Mouse (Mus musculus): ENCODE measurements around the gene Mak. TPM values are rescaled to one million over a fixed set of nuclear protein-coding genes. Genes with fewer than 3 reads are reported as not detected.

The Mak gene
- total RNA-seq (2021) = 1 to 10 TPM; 3.1 to 3.9 TPM
- long read RNA-seq, experiment 1, partial matches to known transcripts = 0 of 3 reads
- long read RNA-seq, experiment 1, other reads (novel, unspliced or antisense) = 3 of 3 reads
- long read RNA-seq, experiment 2, partial matches to known transcripts = 0 of 3 reads
- long read RNA-seq, experiment 2, other reads (novel, unspliced or antisense) = 3 of 3 reads

DNA sequence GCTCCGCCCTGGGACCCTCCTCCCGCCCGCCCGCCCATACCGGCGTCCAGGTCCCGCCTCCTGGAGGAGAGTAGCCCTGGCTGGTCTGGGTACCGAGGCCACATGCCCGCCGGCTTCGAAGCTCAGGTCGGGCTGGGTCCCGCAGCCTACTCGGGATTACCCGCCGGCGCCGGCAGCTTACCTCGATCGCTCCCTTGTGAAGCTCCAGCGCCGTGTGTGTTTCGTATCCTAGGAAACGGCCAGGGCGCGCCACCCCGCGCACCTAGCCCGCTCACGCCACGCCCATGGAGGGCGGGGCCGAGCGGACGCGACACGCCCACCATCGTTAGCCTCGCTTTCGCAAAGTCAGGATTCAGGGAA is at the start of gene Mak:
Gene Mak (minus strand): TSS at position 286 of the 360 bp plus-strand sequence.
- Histone ChIP-seq H3K4me3 (peak within 1 kb of the TSS; percentile 50), H3K27ac (no peak within 1 kb of the TSS)
- TF ChIP-seq CTCF (IDR thresholded peaks at IDR 0.05) = no peak
- peak; percentile 72 to 78 for DNase-seq (ENCODE audit: extremely low spot score in 1 of 2, low spot score in 2 of 2)
- intact Hi-C loops (cut with DNase I) = no loop called here

DNA sequence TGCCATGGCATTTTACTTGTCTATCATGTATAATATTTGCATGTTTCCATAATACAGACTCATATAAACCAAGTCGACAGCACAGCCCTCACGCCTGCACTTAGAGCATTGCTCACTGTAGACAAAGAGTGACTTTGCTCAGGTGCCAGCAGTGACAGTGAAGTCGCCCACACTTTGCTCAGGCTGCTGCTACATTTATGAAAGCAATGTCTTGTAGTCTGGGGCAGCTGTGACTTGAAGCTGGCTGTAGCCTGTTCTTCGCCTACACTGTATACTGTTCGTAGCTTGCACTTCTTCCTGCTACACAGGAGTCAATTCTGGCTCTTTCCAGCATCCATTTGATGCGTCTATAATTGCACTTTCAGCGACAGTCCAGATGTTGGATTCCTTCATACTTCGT is 49.6 kb upstream of the Mak start:
- DNase-seq (ENCODE audit: extremely low spot score in 1 of 2, low spot score in 2 of 2) = peak; percentile 30 to 34
- H3K4me3 ChIP-seq = no peak overlapping the region
- intact Hi-C loops (cut with DNase I) = no loop called here
- no peak overlapping the region for H3K27ac ChIP-seq
- TF ChIP-seq CTCF (IDR thresholded peaks at IDR 0.05) = no peak

DNA sequence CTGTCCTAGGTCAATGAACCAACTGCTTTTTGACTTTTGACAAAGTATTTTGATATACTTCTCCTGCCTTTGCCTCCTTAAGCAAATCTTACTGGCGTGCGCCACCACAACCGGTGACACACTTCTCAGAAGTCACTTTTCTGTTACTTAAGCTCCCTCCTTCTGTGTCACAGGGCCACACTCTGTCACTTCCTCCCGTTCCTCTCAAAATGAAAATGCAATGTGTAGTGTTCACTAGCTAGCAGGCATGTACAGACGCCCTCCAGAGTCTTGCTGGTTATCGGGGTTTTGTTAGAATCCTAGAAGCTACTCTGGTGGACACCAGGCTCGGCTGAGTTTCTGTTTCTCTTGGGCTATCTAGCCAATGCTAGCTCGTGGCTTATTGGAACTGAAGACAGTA is 48.8 kb upstream of the Mak start:
- Histone ChIP-seq H3K4me3 (no peak overlapping the region), H3K27ac (no peak overlapping the region)
- TF ChIP-seq CTCF (IDR thresholded peaks at IDR 0.05) = no peak
- intact Hi-C loops (cut with DNase I) = no loop called here
- no peak for DNase-seq (ENCODE audit: extremely low spot score in 1 of 2, low spot score in 2 of 2)

DNA sequence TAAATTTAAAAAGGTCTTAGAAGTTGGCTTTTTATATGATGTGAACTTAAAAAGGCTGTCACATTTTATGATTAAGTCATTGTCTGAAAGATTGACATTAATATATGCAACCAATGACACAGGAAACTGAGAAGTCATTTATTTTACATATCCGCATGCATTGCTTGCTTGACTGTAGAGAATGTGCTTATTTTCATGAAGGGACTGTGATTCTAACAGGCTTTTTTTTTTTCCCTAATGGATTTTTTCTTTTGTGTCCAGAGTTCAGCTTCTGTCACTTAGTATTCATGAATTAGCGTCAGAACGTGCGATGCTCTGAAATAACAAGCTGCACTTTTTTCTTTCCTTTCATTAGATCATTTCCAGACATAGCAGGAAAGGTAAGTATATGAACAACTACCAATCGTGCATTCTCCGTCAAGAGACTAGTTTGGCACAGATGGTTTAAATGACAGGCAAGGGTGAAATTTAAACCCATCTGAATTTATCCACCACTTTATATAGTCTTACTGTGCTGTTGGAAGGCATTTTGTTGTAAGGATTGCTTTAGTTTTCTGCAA is 44.2 kb upstream of the Mak start:
- DNase-seq (ENCODE audit: extremely low spot score in 1 of 2, low spot score in 2 of 2) = no peak
- Histone ChIP-seq H3K4me3 (no peak overlapping the region), H3K27ac (no peak overlapping the region)
- TF ChIP-seq CTCF (IDR thresholded peaks at IDR 0.05) = no peak
- intact Hi-C loops (cut with DNase I) = no loop called here

DNA sequence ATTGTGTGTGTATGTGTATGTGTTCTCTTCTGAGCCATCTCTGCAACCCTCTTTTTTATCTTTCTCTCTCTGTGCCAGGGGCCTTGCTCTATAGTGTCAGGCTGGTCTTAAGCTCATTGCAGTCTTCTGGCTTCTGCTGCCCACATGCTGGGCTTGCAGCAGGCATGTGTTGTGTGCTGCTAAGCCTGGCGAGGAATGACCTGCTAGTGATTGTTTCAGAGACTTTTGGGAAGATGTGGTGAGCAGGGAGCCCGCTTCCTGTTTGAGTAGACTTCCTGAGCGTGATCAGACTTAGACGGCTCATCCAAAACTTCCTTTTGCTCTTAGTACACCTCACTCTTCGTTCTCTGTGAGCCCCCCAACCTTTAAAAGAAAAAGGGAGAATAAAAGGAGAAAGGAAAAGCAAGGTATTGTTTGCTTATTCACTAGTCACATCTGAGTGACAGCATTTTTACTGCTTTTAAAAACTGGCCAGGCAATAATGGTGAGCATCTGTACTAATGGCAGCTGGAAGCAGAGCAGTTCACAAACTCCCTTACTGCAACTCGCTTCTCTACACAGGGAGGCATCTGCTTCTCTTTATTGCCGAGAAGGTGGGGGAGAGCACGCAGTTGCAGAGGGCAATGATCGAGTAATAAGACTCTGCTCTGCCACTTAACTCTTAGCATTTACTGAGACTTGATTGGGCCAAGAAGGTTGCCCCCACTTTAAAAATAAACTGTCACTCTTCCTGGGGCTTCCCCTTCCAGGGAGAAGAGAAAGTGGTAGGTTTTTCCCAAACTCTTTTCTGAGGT is 39.8 kb upstream of the Mak start:
- TF ChIP-seq CTCF (IDR thresholded peaks at IDR 0.05) = no peak
- H3K27ac ChIP-seq = no peak overlapping the region
- no peak for DNase-seq (ENCODE audit: extremely low spot score in 1 of 2, low spot score in 2 of 2)
- H3K4me3 ChIP-seq = no peak overlapping the region
- intact Hi-C loops (cut with DNase I) = no loop called here

DNA sequence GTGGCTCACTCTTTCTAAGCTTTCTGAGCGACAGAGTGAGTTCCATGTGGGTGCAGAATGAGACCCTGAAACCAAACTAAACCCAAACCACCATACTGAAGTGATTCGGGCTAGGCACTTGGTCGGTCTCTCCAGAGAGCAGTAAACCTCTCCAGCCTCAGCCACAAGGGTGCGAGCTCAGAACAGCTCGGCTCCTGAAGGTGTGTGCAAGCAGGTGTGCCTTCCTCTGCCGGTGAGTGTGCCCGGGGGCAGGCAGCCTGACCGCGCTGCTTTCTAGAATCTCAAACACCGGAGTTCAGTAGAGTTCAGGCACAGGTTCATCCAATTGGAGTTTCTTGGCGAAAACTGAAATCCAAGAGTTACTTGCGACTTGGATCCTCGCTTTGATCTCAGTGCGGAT is 34.4 kb upstream of the Mak start, which contains the start of gene Sycp2l:
Gene Sycp2l (plus strand): TSS at position 368 of the 400 bp plus-strand sequence.
- intact Hi-C loops (cut with DNase I) = no loop called here
- Histone ChIP-seq H3K4me3 (no peak within 1 kb of the TSS), H3K27ac (no peak within 1 kb of the TSS)
- TF ChIP-seq CTCF (IDR thresholded peaks at IDR 0.05) = no peak
- no peak for DNase-seq (ENCODE audit: extremely low spot score in 1 of 2, low spot score in 2 of 2)

DNA sequence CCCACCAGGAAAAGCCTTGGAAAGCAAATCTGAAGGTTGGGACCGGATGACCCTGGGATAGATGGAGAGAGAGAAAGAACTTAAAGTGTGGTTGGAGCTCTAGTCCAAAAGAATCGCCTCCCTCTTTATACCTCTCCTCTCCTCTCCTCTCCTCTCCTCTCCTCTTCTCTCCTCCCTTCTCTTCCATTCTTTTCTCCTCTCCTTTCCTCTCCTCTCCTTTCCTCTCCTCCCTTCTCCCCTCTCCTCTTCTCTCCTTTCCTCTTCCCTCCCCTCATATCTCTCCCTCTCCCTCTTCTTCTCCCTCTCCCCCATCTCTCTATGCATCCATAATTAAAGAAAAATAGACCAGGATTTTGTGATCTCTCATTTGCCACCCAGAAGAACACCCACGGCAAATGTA is 31.4 kb upstream of the Mak start, which contains the start of gene Gcm2:
Gene Gcm2 (minus strand): TSS at position 101 of the 400 bp plus-strand sequence.
- no peak for DNase-seq (ENCODE audit: extremely low spot score in 1 of 2, low spot score in 2 of 2)
- no peak within 1 kb of the TSS for H3K27ac ChIP-seq
- H3K4me3 ChIP-seq = no peak within 1 kb of the TSS
- TF ChIP-seq CTCF (IDR thresholded peaks at IDR 0.05) = no peak
- intact Hi-C loops (cut with DNase I) = no loop called here

DNA sequence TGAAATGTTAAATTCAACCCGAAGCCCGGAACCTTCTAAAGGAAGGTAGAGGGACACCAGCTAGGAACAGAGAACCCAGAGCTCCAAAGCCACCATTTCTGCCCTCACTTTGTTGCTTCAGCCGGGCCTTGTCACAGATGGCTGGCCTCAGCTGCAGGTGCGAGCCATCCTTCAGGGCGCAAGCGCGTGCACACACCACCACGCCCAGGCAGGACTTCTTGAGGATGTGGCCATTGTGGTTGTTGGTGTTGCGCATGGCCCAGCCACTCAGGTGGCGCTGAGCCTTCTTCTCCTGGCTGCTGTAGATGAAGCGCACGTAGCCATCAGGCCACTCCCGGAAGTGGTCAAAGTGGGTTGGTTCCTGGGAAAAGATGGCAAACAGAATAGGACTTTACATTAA is 26.0 kb upstream of the Mak start:
- TF ChIP-seq CTCF (IDR thresholded peaks at IDR 0.05) = no peak
- intact Hi-C loops (cut with DNase I) = no loop called here
- Histone ChIP-seq H3K27ac (no peak overlapping the region), H3K4me3 (no peak overlapping the region)
- DNase-seq (ENCODE audit: extremely low spot score in 1 of 2, low spot score in 2 of 2) = no peak

DNA sequence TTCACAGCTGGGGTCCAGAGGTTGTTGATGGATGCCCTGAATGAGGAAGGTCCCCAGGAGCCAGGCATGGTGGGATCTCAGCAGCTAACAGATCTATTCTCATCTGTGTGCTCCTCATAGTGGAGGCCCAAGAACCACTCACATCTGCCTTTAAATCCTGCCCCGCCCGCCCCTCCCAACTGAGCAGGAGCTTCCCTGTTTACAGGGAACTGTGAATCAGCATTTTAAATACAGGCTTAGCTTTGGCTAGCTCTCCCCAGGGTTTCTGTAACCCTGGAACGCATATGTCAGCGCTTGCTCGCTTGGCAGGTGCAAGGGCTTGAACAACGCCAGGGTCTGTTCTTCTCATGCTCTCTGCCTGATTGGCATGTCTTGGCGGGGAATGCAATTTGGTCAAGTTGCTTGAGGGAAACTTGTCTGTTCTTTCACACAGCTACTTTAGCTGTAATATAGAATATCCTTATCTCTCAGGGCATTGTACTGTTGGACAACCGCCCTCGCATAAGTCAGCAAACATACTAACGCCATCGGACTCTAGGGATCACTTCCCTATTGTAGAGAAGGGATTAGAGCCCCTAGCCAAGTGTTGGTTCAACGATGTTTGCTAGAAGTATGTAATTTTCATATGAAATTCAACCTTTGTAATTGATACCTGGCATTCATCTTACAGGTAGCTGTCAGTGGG is 24.5 kb upstream of the Mak start:
- no peak for TF ChIP-seq CTCF (IDR thresholded peaks at IDR 0.05)
- intact Hi-C loops (cut with DNase I) = no loop called here
- no peak for DNase-seq (ENCODE audit: extremely low spot score in 1 of 2, low spot score in 2 of 2)

DNA sequence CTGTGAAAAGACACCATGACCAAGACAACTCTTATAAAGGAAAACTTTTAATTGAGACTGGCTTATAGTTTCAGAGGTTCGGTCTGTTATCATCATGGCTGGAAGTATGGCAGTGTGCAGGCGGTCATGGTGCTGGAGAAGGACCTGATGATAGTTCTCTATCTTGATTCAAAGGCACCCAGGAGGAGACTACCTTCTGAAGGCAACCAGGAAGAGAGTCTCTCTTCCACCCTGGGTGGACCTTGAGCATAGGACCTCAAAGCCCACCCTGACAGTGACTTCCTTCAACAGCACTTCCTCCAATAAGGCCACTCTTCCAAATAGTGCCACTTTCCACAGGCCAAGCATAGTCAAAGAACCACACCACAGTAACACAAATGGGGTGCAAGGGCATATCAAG is 20.5 kb upstream of the Mak start:
- Histone ChIP-seq H3K4me3 (no peak overlapping the region), H3K27ac (no peak overlapping the region)
- intact Hi-C loops (cut with DNase I) = no loop called here
- TF ChIP-seq CTCF (IDR thresholded peaks at IDR 0.05) = no peak
- DNase-seq (ENCODE audit: extremely low spot score in 1 of 2, low spot score in 2 of 2) = no peak

More for the DNA sequence above, 24.5 kb upstream of the Mak start:
- H3K27ac ChIP-seq = no peak overlapping the region
- H3K4me3 ChIP-seq = no peak overlapping the region

DNA sequence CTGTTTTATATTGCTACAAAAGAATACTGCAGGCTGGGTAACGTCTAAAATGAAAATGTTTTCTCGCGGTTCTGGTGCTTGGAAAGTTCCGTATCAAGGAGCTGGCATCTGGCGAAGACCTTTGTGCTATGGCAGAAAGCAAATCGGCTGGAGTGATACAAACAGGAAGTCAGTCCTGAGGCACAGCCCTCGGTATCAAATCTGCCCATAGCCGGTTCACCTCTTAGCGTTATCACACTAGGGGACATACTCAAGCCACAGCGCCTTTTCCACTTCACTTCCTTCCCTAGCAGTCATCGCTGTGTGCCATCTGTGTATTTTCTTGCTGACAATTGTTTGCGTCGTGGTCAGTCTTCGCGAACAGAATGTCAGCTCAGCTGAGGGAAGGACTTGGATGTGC is 18.8 kb upstream of the Mak start:
- DNase-seq (ENCODE audit: extremely low spot score in 1 of 2, low spot score in 2 of 2) = no peak
- intact Hi-C loops (cut with DNase I) = no loop called here
- H3K4me3 ChIP-seq = no peak overlapping the region
- no peak overlapping the region for H3K27ac ChIP-seq
- TF ChIP-seq CTCF (IDR thresholded peaks at IDR 0.05) = no peak

Measured in left cerebral cortex, adult 2 months (tissue).